Mouse (Mus musculus) embryonic facial prominence, embryonic 13.5 days (tissue): Measurements from ENCODE around the gene Exosc10. TPM values are rescaled to one million over a fixed set of nuclear protein-coding genes. Genes with fewer than 3 reads are reported as not detected.
A peak's percentile ranks its signal among the peaks of the same experiment; 100 is the strongest.

Experiments used
- ATAC-seq: fragments of 200-750 bp; cut with Nextera tagmentation; 2 replicates; pipeline ENCODE4 v1.8.0; 2017; ENCODE audit warnings: low read depth; ENCODE audit not compliant: insufficient number of reproducible peaks, insufficient read depth, low FRiP score, low TSS enrichment
- H3K27ac ChIP-seq: fragments of 300-500 bp; sonication (generic); 2 replicates; pipeline ENCODE4 v1.5.1; 2015; ENCODE audit warnings: moderate library complexity, mild to moderate bottlenecking, inconsistent platforms
- H3K27me3 ChIP-seq: fragments of 300-500 bp; sonication (generic); 2 replicates; pipeline ENCODE4 v1.6.1; 2015; ENCODE audit warnings: mild to moderate bottlenecking, inconsistent platforms
- H3K36me3 ChIP-seq: fragments of 300-500 bp; sonication (generic); 2 replicates; pipeline ENCODE4 v1.6.1; 2015; ENCODE audit warnings: mild to moderate bottlenecking, inconsistent platforms
- H3K4me1 ChIP-seq: fragments of 300-500 bp; sonication (generic); 2 replicates; pipeline ENCODE4 v1.6.1; 2015; ENCODE audit warnings: inconsistent platforms
- H3K4me2 ChIP-seq: fragments of 300-500 bp; sonication (generic); 2 replicates; pipeline ENCODE4 v1.6.1; 2015; ENCODE audit warnings: moderate library complexity, mild to moderate bottlenecking, inconsistent platforms
- H3K4me3 ChIP-seq: fragments of 300-500 bp; sonication (generic); 2 replicates; pipeline ENCODE4 v1.5.1; 2015; ENCODE audit warnings: mild to moderate bottlenecking, inconsistent platforms
- H3K9ac ChIP-seq: fragments of 300-500 bp; sonication (generic); 2 replicates; pipeline ENCODE4 v1.6.1; 2015; ENCODE audit warnings: mild to moderate bottlenecking, inconsistent platforms
- H3K9me3 ChIP-seq: fragments of 300-500 bp; sonication (generic); 2 replicates; pipeline ENCODE4 v1.6.1; 2016; ENCODE audit warnings: inconsistent platforms
- WGBS: fragments of 180-500 bp; shearing (Covaris S2); methylation state at CpG from one replicate; pipeline ENCODE4 v1.1.7; 2015; ENCODE audit warnings: mixed read lengths; 5-methylcytosine and 5-hydroxymethylcytosine counted together
- polyA plus RNA-seq: library from polyadenylated mRNA; unstranded; fragments of >200 nt; fragmentation: Nextera tagmentation; extraction: Ambion mirVana; gene quantifications from 2 replicates; pipeline ENCODE4 v1.2.1, GENCODE M21; 2015

The Exosc10 gene
- polyA plus RNA-seq, 1 experiment from 2014 or later = 99.7 TPM

DNA sequence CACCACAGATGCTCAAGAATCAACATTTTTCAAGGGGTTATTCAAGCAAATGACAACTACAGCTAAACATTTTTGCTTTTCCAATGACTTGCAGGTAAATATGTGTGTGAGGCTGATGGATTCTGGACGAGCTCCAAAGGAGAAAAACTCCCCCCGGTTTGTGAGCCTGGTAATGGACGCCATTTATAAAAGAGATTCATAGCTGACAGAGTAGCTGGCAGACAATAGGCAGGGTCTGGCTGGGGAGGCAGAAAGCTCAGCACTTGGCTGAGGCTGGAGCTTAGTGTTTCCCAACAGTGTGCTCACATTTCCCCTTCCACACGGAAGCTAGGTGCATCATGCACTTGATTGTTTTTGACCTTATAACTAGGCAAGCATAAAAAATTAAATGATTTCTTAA, 54.3 kb downstream of the Exosc10 start:
- no peaks in the 10 kb centered on the region for H3K9me3 ChIP-seq
- H3K36me3 ChIP-seq = peaks cover 63% of the 10 kb centered on the region
- ATAC-seq = no peak
- no peaks in the 10 kb centered on the region for H3K27me3 ChIP-seq
- H3K4me2 ChIP-seq = no peak overlapping the region
- H3K9ac ChIP-seq = no peak overlapping the region
- no peak overlapping the region for H3K27ac ChIP-seq
- WGBS = 80% methylated on average over 4 of the region's 4 CpGs
- no peak overlapping the region for H3K4me3 ChIP-seq
- peaks cover 4% of the 10 kb centered on the region; the same call in 1 of the 2 replicates for H3K4me1 ChIP-seq

- H3K36me3 ChIP-seq = peaks cover 70% of the 10 kb centered on the region
- peaks cover 4% of the 10 kb centered on the region; the same call in 1 of the 2 replicates for H3K4me1 ChIP-seq
- no peak for ATAC-seq
- H3K27ac ChIP-seq = no peak overlapping the region
- no peaks in the 10 kb centered on the region for H3K9me3 ChIP-seq
- H3K4me2 ChIP-seq = no peak overlapping the region
- H3K9ac ChIP-seq = no peak overlapping the region
- H3K4me3 ChIP-seq = no peak overlapping the region
- WGBS = 88% methylated on average over 9 of the region's 9 CpGs
- H3K27me3 ChIP-seq = no peaks in the 10 kb centered on the region
Observed at GRCm38 (mm10) chr4:148613738-148614137, 55.5 kb downstream of the Exosc10 start.

DNA sequence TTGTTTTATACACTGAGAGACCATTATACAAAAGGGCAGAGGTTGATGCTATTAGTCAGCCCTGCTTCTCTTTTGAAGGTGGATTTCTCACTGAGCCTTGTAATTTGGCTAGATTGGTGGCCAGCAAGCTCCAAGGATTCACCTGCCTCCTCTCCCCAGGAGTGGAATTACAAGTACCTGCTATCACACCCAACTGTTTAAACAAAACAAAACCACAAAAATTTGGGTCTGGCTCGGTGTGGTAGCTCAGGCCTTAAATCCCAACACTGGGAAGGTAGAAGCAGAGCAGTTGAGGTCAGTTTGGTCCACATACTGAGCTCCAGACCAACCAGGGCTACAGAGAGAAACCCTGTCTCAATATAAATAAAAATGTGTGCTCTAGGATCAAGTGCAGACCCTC, 61.6 kb downstream of the Exosc10 start:
- Histone ChIP-seq H3K27me3 (no peaks in the 10 kb centered on the region), H3K4me2 (no peak overlapping the region), H3K9me3 (no peaks in the 10 kb centered on the region), H3K4me1 (peaks cover 11% of the 10 kb centered on the region), H3K36me3 (peaks cover 93% of the 10 kb centered on the region), H3K9ac (no peak overlapping the region), H3K4me3 (no peak overlapping the region), H3K27ac (no peak overlapping the region)
- ATAC-seq = no peak
- WGBS = 78% methylated on average over 1 of the region's 1 CpGs

DNA sequence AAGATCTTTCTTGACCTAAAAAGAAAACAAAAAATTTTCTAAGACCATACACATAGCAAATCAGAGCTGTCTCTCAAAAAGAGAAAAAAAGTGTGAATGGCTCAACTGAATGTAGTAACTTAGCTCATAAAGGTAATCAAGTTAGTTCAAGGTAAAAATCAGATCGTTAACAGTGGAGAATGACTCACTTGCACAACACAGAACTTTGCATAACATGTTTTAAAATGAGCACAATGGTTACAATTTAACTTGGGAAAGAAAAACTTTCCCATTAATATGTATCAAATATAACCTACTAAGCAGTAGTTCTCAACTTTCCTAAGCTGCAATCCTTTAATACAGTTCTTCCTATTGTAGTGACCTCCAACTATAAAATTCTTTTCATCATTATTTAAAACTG, 62.5 kb downstream of the Exosc10 start:
- WGBS = 94% methylated on average over 1 of the region's 1 CpGs
- H3K9me3 ChIP-seq = no peaks in the 10 kb centered on the region
- H3K9ac ChIP-seq = no peak overlapping the region
- H3K27me3 ChIP-seq = no peaks in the 10 kb centered on the region
- peaks cover 15% of the 10 kb centered on the region for H3K4me1 ChIP-seq
- H3K27ac ChIP-seq = no peak overlapping the region
- ATAC-seq = no peak
- no peak overlapping the region for H3K4me3 ChIP-seq
- H3K36me3 ChIP-seq = peaks cover 87% of the 10 kb centered on the region
- H3K4me2 ChIP-seq = no peak overlapping the region

DNA sequence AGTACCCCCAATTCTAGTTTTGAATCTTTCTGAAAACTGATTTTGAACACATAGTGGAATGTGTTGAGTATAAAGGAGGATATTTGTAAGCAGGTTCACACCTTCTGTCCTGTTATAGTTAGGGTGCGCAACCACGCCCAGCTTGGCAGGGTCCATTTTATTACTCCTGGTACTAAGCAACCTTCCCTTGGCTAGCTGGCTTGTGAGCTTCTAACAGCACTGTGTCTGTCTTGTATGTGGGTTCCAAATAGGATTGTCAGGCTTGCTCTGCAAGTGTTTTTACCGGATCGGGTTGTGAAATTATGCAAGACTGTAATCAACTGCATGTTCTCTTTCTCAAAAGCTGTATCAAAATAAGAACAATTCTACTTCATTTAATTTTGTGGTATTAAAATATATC, 64.3 kb downstream of the Exosc10 start:
- no peaks in the 10 kb centered on the region for H3K27me3 ChIP-seq
- 92% methylated on average over 4 of the region's 4 CpGs for WGBS
- H3K36me3 ChIP-seq = peaks cover 70% of the 10 kb centered on the region
- no peak overlapping the region for H3K9ac ChIP-seq
- H3K27ac ChIP-seq = no peak overlapping the region
- no peak overlapping the region for H3K4me3 ChIP-seq
- H3K4me1 ChIP-seq = peaks cover 15% of the 10 kb centered on the region
- no peak for ATAC-seq
- no peaks in the 10 kb centered on the region for H3K9me3 ChIP-seq
- no peak overlapping the region for H3K4me2 ChIP-seq

- Histone ChIP-seq H3K4me1 (peaks cover 15% of the 10 kb centered on the region), H3K27ac (no peak overlapping the region), H3K4me3 (peak overlapping the region; percentile 5; the same call in 1 of the 2 replicates), H3K4me2 (no peak overlapping the region), H3K27me3 (no peaks in the 10 kb centered on the region), H3K9me3 (no peaks in the 10 kb centered on the region), H3K36me3 (peaks cover 63% of the 10 kb centered on the region), H3K9ac (no peak overlapping the region)
- 88% methylated on average over 4 of the region's 4 CpGs for WGBS
- no peak for ATAC-seq
Observed at GRCm38 (mm10) chr4:148623609-148624008, 65.4 kb downstream of the Exosc10 start.

GRCm38 (mm10) chr4:148625010-148625409, 66.8 kb downstream of the Exosc10 start:
- peak overlapping the region; percentile 83 for H3K4me2 ChIP-seq
- 82% methylated on average over 10 of the region's 10 CpGs for WGBS
- H3K36me3 ChIP-seq = peaks cover 49% of the 10 kb centered on the region
- no peak overlapping the region for H3K27ac ChIP-seq
- no peak for ATAC-seq
- H3K4me3 ChIP-seq = peak overlapping the region; percentile 98
- H3K27me3 ChIP-seq = no peaks in the 10 kb centered on the region
- no peak overlapping the region for H3K9ac ChIP-seq
- H3K9me3 ChIP-seq = no peaks in the 10 kb centered on the region
- H3K4me1 ChIP-seq = peaks cover 15% of the 10 kb centered on the region

DNA sequence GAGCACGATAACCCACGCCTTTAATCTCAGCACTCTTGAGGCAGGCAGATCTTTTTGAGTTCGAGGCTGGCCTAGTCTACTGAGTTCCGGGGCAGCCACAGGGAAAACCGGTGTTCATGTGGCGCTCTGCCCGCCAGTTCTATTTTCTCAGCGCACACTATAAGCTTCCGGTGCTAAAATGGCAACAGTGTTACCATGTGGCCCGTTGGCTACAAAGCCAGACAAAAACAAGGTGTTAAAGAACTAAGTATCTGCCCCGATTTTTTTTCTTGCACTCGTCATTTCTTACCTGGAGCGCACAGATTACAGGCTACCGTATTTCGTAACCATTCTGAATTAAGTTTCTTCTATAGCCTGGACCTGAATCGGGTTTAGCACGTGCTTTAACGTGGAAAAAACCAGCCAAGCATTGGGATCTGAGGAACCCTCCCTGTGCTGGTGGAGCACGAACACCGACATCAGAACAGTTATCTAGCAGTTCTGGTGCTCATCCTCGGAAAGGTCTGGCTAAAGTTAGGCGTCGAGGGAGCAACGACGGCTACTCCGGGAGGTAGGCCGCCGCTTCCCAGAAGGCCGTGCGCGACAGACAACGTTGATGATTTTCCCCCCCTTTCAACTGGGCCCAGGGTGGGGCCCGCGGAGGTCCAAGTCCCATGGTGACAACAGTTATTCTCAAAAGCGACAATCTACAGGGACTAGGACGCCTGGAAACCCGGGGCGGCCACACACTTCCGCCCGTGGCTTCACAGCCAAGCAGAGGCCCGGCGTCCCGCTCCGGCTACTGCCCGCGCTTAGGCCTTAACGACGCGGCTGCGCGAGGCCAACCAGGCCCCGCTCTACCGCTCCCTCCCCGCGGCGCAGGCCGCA, 67.8 kb downstream of the Exosc10 start:
- H3K9ac ChIP-seq = peak overlapping the region; percentile 100
- peak overlapping the region; percentile 97 for H3K27ac ChIP-seq
- H3K9me3 ChIP-seq = no peaks in the 10 kb centered on the region
- WGBS = under 1% methylated on average over 57 of the region's 57 CpGs
- H3K4me2 ChIP-seq = peak overlapping the region; percentile 83
- peaks cover 41% of the 10 kb centered on the region for H3K36me3 ChIP-seq
- peak; percentile 66 for ATAC-seq
- H3K4me3 ChIP-seq = peak overlapping the region; percentile 98
- H3K27me3 ChIP-seq = no peaks in the 10 kb centered on the region
- H3K4me1 ChIP-seq = peaks cover 15% of the 10 kb centered on the region

DNA sequence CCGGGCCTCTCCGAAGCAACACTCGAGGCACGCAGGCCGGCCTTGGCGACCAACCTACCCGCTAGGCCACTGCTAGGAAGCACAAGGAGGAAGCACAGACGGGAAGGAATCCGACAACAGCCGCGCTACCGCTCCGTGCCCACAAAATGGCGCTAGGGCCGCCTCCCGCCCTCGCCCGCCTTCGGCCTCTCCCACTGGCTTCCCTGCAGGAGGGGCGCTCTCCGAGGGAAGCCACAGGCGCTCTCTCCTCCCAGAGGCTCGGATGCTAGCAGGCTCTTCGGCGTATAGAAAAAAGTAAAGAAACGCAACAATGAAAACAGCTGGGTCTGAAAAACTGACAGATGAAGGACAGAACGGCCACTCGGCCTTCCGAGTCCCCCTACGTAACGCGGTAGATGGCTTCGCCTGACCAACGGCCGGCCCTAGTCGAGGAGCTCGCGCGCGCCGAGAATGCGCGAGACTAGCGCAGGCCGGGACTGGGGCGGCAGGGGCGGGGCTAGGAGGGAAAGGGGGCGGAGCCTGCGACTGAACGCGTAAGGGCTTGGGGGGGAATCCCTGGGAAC, 68.5 kb downstream of the Exosc10 start, which contains the start of gene Tardbp:
Tardbp (minus strand) TSS at position 397 of the 563 bp plus-strand sequence.
- Histone ChIP-seq H3K27me3 (no peaks in the 10 kb centered on the region), H3K4me1 (peaks cover 15% of the 10 kb centered on the region), H3K27ac (peak within 1 kb of the TSS; percentile 97), H3K9ac (peak within 1 kb of the TSS; percentile 100), H3K4me3 (peak within 1 kb of the TSS; percentile 98), H3K4me2 (peak within 1 kb of the TSS; percentile 83), H3K36me3 (peaks cover 34% of the 10 kb centered on the region), H3K9me3 (no peaks in the 10 kb centered on the region)
- ATAC-seq = peak; percentile 93
- under 1% methylated on average over 51 of the region's 51 CpGs for WGBS

DNA sequence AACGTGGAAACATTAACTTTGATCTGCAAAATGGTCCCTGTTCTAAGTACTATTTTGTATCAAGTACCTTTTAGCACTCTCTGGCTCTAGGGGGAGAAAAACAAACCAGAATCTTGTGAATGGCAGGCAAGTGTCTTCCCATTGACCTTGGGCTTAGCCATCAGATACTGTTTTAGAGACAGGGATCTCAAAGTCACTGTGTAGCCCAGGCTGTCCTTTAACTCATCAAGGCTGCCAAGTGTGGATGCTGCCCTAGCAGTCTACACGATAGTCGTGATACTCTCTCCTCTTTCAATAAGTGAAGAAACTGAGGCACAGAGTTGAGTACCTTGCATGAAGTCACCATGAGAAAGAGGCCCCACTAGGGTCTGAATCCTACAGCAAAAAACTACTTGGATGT, 69.0 kb downstream of the Exosc10 start:
- ATAC-seq = 0 out of 2 replicates have a peak, but pooled peaks have one; percentile 10
- 63% methylated on average over 3 of the region's 3 CpGs for WGBS
- Histone ChIP-seq H3K9me3 (no peaks in the 10 kb centered on the region), H3K27ac (no peak overlapping the region), H3K27me3 (no peaks in the 10 kb centered on the region), H3K4me2 (peak overlapping the region; percentile 83), H3K9ac (peak overlapping the region; percentile 100), H3K36me3 (peaks cover 28% of the 10 kb centered on the region), H3K4me3 (peak overlapping the region; percentile 98), H3K4me1 (peaks cover 15% of the 10 kb centered on the region)
